In the genomic region with DNA sequence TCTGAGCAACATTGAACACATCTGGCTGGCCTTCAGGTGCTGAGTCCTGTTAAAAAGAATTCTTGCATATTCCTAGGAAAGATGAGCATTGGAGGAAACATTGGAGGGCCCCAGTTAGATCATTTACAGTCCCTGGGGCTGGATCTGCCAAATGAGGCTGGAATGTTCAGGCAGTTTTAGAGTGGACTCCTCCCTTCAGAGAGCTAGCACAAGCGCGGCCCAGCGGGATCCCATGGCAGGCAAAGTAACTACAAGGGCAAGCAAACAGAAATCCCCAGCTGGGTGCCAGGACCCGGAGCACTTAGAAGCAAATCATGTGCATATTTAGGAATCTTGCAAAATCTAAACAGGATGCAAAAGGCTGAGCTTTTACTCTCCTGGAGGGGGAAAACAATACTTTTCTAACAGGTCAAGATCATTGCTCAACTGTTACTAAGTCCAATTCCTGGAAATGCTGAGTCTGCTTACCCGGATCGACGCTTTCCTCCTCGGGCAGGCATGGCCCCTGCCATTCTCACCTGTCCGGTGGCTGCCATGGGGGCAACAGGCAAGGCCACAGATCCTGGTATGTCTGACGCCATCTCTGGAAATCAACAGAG, we compare ENCODE assay signal across 12 mouse cellular contexts. TPM values are rescaled to one million over a fixed set of nuclear protein-coding genes. Genes with fewer than 3 reads are reported as not detected.
DNase-seq lines count a peak whose midpoint lies in the region; ATAC-seq and TF ChIP-seq lines count a peak whose summit lies in the region.
"Had no signal": no experiment of that assay in that cellular context is flagged by ENCODE, and none has a peak within 500 bp of the region (broad histone marks: within the 10 kb centered on the region; RNA-seq: fewer than 3 reads in every experiment).

No protein-coding gene starts in this region.

- H3K9ac ChIP-seq in midbrain, embryonic 14.5 days (replicated peaks; ENCODE audit: low read length) = no peak overlapping the region
- H3K9ac ChIP-seq in midbrain, embryonic 13.5 days (replicated peaks) = no peak overlapping the region
- H3K9ac ChIP-seq: intestine, embryonic 15.5 days; liver, embryonic 14.5 days had no signal

- DNase-seq in gastrocnemius, adult 2 months = peak; percentile 19
- DNase-seq in gastrocnemius, postnatal 10 days = no peak
- DNase-seq in midbrain, embryonic 14.5 days = peak; percentile 20
- peak; percentile 89 for DNase-seq in kidney, adult 9 months
- peak; percentile 49 for DNase-seq in lung, postnatal 36 days
- no peak for DNase-seq in testis, postnatal 14 days (ENCODE audit: low spot score)
- no peak for DNase-seq in right cerebral cortex, postnatal 25 days
- DNase-seq: B cell, adult 2 months; cerebellum, postnatal 36 days had no signal

- no peak for ATAC-seq in midbrain, embryonic 14.5 days (ENCODE audit: low FRiP score, low TSS enrichment)
- no peak for ATAC-seq in midbrain, embryonic 13.5 days
- ATAC-seq: intestine, embryonic 15.5 days had no signal

- no peaks in the 10 kb centered on the region for H3K27me3 ChIP-seq in midbrain, embryonic 14.5 days (ENCODE audit: control insufficient read depth, insufficient read depth, low read length)
- no peaks in the 10 kb centered on the region for H3K27me3 ChIP-seq in midbrain, embryonic 13.5 days
- H3K27me3 ChIP-seq: intestine, embryonic 15.5 days had no signal

- H3K4me1 ChIP-seq in midbrain, embryonic 14.5 days (ENCODE audit: control insufficient read depth, insufficient read depth, low read length) = peaks cover 10% of the 10 kb centered on the region
- H3K4me1 ChIP-seq in midbrain, embryonic 13.5 days (replicated peaks) = peaks cover 19% of the 10 kb centered on the region
- H3K4me1 ChIP-seq: intestine, embryonic 15.5 days had no signal

- no peak overlapping the region for H3K4me3 ChIP-seq in gastrocnemius, adult 2 months
- H3K4me3 ChIP-seq in midbrain, embryonic 14.5 days (replicated peaks; ENCODE audit: low read depth, low read length) = no peak overlapping the region
- no peak overlapping the region for H3K4me3 ChIP-seq in midbrain, embryonic 13.5 days (replicated peaks)
- H3K4me3 ChIP-seq: intestine, embryonic 15.5 days had no signal

- 81% methylated on average over 10 of the region's 10 CpGs for WGBS in midbrain, embryonic 14.5 days
- 79% methylated on average over 10 of the region's 10 CpGs for WGBS in midbrain, embryonic 13.5 days

- peaks cover 33% of the 10 kb centered on the region for H3K36me3 ChIP-seq in midbrain, embryonic 14.5 days (ENCODE audit: control insufficient read depth, insufficient read depth, low read length)
- H3K36me3 ChIP-seq in midbrain, embryonic 13.5 days = peaks cover 42% of the 10 kb centered on the region
- H3K36me3 ChIP-seq: intestine, embryonic 15.5 days had no signal

- H3K27ac ChIP-seq in gastrocnemius, adult 2 months = no peak overlapping the region
- H3K27ac ChIP-seq in midbrain, embryonic 14.5 days (replicated peaks; ENCODE audit: low read depth, low read length) = no peak overlapping the region
- no peak overlapping the region for H3K27ac ChIP-seq in midbrain, embryonic 13.5 days
- H3K27ac ChIP-seq: intestine, embryonic 15.5 days; liver, embryonic 14.5 days had no signal

- no peak overlapping the region for H3K4me2 ChIP-seq in midbrain, embryonic 14.5 days (ENCODE audit: low read length)
- H3K4me2 ChIP-seq in midbrain, embryonic 13.5 days (replicated peaks) = no peak overlapping the region
- H3K4me2 ChIP-seq: intestine, embryonic 15.5 days had no signal

- H3K9me3 ChIP-seq in midbrain, embryonic 14.5 days (ENCODE audit: control insufficient read depth, low read length) = no peaks in the 10 kb centered on the region
- H3K9me3 ChIP-seq in midbrain, embryonic 13.5 days = no peaks in the 10 kb centered on the region
- H3K9me3 ChIP-seq: intestine, embryonic 15.5 days had no signal

- TF ChIP-seq CTCF in gastrocnemius, adult 2 months (IDR thresholded peaks at IDR 0.05) = no peak

- intact Hi-C loops in gastrocnemius, adult 2 months (cut with DNase I) = no loop called here

RNA-seq across cellular contexts. Expression of gene Arnt2, which starts 48.8 kb away (rescaled TPM):
- total RNA-seq in gastrocnemius, adult 2 months (2021) = under 1 TPM; 0.46 to 0.86 TPM
- total RNA-seq in gastrocnemius, postnatal 10 days (2021) = 1 to 10 TPM; 3.9 to 6.4 TPM
- polyA plus RNA-seq in midbrain, embryonic 14.5 days (2014; fragmentation: Nextera tagmentation; extraction: Ambion mirVana) = 75.7 and 82.1 TPM in 2 replicates
- polyA plus RNA-seq in midbrain, embryonic 13.5 days (2015; fragmentation: Nextera tagmentation; extraction: Ambion mirVana) = 74.5 and 77.1 TPM in 2 replicates

Comparison
In these comparisons a context has a peak if more than half of its experiments do, and no peak if none do; other contexts are left out.
1. DNase-seq: peak in gastrocnemius, adult 2 months (single experiment), midbrain, embryonic 14.5 days (single experiment), kidney, adult 9 months (single experiment) and lung, postnatal 36 days (single experiment); none in gastrocnemius, postnatal 10 days (single experiment), testis, postnatal 14 days (single experiment) and right cerebral cortex, postnatal 25 days (single experiment).